Mouse (Mus musculus) thymus, postnatal 25 days (tissue): ENCODE data around the gene Gga2.
A peak's percentile ranks its signal among the peaks of the same experiment; 100 is the strongest.

Experiments
- DNase-seq: peaks from one replicate; pipeline ENCODE4 v3.0.0; 2022

Gga2 gene

DNA sequence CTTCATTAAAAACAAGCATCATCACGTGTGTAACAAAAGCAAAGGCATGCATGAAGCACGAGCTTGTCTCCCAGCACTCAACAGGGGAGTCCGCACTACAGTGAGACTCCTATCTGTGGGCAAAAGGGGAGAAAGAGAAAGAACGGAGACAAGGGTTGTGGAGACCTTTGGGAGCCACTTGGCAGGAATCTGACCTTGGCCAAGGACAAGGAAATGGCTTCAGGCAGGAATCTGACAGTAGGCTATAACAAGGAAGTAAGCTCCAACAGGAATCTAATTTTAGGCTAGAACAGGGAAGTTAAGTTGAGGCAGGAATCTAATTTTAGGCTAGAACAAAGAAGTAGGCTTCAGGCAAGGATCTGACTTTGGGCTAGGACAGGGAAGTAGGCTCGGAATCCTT is 25.1 kb downstream of the Gga2 start:
- no peak for DNase-seq

DNA sequence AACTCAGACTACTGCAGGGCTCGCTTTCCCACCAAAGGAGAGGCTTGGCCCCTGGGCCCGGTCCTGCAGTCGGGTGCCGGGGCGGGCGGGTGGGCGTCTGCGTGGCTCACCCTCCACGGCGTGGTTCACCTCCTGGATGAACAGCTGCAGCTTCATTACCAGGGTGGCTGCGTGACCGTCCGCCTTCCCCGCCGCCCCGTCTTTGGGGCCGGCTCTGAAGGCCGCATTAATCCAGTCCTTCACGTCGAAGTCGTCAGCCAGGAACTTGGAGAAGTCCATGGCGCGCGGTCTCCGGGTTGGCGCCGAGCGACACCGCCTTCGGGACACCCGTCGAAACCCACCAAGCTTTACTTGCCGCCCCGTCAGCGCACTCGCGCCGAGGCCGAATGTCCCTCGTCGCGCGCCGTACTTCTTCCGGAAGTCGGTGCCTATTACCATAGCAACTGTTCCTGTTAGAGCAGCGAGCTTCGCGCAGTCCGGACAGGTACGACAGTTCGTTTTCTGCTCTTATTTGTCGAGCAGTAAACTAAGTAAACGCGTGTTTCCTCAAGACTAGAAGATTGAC is 39.6 kb downstream of the Gga2 start, which contains the start of gene Cog7:
Cog7 (minus strand) TSS at position 405 of the 565 bp plus-strand sequence.
- DNase-seq, result peak; percentile 94

DNA sequence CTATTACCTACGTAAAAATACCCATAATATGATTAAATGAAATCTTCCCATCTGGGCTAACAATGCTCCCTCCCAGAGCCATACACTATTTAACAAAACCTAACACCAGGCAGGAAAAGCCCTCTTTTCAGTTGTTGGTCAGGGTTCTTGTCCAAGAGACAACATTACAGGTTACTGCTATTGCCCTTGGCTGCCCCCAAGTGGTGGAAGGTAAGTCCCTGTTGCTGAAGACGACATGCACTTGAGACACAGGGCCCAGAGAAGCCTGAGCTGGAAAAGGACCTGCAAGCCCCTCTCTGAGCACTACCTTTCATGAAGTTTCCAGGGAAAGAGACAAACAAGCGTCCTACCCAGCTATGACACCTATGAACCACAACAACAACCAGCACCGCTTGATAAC is 46.0 kb downstream of the Gga2 start:
- peak; percentile 57 for DNase-seq

DNA sequence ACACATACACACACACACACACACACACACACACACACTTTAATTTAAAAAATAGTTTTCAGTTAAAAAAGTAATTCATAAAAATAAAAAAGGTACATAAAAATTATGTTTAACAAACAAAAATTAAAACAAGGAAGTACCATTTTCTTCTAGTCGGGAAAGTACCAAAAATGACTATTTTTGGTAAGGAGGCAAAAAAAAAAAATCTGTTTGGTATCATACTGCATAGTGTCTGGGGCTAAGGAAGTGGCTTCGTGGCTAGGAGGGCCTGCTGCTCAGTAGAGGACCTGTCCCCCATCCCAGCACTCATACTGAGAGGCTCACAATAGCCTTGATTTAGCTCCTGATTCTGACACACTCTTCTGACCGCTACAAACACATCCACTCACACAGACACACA is 49.3 kb downstream of the Gga2 start:
- no peak for DNase-seq

DNA sequence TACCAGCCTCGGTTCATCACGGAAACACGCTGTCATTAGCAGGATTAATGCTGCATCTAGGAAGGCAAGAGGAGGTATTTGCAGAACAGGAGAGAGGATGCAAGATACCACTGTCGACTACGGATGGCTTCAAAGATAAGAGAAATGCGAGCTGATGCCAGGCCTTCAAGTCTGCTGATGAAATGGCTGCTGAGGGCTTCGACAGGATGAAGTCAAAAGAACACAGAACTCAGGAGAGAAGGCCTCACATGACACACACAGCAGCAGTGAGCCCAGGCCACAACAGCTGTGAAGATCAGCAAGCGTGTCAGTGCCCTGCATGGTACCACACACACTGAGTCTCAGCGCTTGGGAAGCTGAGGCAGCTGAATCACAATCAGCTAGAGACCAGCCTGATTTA is 50.8 kb downstream of the Gga2 start:
- no peak for DNase-seq

DNA sequence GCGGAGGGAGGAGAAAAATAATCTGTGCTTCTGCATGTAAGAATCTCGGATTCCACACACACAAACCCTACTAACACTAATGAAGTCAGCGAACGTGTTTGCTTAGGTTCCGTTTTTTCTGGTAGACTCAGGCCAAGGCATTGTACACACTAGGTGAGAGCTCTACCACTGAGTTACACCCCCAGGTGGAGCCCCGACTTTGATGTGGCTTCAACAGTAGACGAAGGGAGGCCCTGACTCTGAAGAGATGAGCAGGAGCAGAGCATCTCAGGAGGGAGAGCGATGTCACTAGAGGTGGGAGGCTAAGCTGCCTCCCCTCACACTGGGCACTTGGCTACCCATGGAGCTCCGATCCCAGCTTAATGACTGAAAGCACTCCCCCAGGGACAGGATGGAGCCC is 52.2 kb downstream of the Gga2 start:
- DNase-seq, result peak; percentile 41

DNA sequence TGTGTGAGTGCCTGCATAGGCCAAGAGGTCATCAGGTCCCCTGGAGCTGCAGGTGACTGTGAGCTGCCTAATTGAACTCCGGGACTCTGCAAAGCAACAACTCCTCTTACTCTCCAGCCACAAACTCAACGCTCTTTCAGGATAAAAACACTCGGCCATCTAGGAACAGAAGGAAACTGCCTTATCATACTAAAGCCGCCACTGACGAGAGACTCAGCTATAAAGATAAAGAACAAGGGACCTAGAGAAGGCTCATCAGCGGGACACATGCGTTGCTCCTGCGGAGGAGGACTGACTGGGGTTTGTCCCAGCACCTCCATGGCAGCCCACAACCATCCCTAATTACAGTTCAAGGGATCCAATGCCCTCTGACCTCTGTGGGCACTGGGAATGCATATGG is 52.8 kb downstream of the Gga2 start:
- DNase-seq, result no peak

DNA sequence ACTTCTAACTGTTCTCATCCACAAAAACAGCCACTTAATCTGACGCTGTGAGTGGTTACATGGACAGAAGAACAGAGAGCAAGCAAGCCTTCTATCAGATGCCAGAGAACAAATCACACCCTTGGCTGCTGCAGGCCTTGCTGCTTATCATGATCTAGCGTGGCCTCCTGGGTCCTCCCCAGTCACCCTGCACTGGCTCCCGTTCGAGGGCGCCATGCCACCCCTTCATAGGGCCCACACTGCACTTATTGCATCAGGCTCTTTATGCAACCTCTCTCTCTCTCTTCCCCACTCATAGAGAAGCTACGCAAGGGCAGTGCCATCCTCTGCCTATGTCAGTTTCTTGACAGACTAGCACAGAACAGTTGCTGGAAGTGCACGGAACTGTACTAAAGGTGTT is 54.9 kb downstream of the Gga2 start:
- DNase-seq, result no peak

DNA sequence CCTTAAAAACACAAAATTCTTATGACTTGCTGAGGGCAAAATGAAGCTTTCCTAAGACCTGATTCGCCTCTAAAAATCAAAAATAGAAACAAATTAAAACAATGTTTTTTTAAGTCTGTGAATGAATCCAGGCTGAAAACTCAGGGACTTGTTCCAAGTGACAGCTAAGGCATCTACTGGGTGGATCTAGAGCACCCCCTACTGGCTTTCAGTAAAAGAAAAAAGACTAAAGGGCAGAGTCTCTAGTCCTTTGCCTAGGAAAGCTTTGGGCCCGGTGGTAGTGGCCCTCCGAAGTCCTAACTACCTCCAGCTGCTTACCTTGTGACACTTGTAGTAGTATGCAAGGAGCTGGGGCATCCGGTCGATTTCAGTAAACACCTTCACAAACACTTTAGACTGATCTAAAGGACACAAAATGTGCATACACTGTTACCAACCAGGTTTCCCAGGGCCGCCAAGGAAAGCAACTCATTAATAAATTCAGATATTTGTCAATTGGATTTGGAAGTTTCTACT is 57.1 kb downstream of the Gga2 start:
- DNase-seq, result peak; percentile 29

DNA sequence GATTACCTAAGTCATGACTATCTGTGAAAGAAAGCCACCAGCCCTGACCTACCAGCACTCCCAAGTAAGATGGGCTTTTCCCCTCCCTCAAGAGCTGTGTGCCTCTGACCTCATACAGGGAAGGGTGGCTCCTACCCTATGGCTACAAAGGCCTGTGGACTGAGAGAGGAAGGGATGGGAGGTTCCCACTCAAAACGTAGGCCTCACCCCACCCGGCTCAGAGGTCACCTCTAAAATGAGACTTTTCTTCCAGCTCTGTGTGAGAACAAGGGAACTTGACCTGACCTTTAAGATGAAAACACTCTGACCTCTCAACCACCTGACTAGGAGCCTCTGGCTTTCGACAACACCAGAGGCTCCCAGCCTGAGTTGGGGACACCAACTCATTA is 58.5 kb downstream of the Gga2 start:
- DNase-seq, result no peak

DNA sequence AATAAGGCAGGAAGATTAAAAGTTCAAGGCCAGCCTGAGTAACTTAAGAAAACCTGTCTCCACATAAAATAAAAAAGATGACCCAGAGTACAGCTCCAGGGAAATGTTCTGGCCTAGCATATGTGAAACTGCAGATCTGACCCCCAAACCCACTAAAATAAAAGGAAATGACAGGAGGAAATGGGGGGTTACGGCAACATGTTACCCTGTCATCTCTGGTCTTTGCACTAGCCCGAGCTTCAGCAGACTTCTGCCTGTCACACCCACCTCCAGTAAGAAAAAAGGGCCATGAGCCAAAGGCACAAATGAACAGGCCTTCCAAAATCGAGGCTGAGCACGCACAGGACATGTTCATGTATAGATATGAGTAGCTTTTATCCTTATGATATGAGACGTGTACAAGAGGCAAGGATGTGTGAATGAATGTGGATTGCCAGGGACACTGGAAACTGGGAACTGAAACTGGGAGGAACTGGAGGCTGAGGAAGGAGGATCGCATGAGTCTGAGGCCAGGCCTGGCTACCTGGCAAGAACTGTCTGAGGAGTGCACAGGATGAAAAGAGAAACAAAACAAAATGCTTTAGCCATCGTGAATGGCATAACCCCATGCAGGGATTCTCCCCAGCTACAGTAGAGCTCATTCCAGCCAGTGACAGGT is 59.0 kb downstream of the Gga2 start:
- no peak for DNase-seq

DNA sequence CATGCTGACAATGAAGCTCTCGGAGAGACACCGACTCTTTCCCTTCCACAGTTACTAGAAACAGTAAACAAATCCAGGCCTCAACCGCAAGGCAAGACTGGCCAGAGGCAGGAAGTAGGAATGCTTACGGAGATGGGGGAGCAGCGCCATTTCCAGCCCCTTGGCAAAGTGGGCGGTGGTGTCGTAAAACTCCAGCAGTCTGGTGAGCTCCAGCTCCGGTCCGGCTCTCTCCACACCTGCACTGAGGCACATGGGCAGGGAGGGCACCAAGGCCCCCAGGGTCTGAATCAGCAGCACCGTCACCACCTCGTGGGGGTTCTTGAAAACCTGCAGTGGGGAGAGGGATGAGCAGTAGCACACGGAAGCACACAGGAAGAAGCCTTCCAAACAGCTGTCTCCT is 65.2 kb downstream of the Gga2 start:
- DNase-seq, result no peak

DNA sequence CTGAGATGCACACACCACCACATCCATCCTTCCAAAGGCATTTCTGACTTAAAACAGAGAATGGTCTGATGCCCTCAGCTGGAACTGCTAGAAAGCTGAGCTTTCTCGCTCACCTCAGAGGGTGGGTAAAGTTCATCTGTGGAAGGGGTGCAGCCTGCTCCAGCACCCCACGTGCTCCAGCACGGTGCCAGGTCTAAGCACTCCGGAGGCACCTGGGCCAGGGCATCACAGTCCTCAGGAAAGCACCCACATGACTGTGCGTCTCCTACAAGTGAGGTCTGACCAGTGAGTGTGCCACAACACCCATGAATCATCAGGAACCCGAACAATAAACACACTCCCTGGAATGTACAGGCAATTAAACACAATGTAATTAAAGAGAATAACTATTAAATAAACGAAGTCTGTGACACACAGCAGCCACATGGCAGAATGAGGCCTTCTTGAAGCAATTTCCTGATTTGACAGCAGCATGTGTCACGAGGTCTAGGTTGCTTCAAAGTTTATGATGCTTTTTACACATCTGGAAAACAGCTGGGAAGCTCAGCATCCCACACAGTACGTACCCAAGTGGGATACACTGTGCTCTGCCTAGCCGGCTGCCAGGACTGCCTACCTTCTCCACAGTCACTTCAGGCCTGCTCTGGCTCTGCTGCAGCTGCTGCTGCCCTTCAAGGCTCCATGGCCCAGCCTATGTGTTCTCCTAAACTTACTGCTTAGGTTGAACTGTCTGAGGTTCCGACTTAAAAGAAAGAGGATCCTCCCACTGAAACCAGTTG is 65.9 kb downstream of the Gga2 start:
- DNase-seq, result no peak

DNA sequence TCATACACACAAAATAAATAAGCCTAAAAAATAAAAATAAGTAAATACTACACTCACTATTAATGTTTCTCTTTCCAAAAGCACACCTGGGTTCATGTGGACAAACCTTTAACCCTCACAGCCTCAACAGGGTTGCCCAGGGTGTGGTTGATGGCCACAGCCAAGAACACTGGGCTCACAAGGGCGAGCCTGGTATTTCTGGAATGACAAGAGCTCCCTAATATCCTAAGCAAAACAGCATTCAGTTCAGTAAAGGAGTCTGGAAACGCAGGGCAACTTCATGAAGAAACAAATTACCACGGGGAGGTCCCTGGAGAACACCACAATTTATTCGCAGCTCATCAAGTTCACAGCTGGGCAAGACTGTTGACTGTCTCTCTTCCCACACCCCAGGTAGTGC is 73.5 kb downstream of the Gga2 start:
- DNase-seq, result no peak

DNA sequence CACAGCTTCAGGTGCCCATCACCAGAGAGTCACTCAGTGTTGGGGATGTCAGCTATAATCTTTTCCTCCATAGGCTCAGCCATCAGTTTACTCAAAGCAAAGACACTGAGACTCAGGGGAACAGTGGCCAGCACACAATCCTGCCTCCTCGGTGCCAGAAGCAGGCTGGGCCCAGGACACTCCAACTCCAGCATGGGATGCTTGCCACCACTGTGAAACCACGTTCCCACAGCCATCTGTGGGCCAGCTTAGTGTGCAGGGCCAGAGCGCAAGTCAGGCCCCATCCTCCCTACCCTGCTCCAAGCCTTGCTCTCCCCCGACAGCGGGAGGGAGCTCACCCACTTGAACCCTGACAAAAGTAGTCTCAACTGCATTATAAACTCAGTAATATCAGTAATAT is 74.8 kb downstream of the Gga2 start:
- DNase-seq, result no peak

DNA sequence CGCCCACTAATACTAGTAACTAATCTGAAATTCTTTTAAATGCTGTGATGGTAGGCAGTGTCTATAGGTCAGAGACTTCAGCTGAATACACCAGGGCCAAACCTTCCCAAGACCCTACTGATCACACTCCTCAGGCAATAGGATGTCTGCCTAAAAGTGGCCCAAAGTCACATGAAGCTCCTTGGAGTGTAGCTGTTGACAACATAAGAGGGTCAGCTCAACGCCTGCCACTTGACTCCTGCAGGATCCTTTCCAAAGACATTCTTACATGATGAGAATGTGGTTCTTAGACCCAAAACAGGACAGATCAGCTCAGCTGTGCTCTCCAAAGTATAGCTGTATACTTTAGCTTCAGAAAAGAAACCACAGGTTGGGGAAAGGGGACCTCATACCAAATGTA is 78.7 kb downstream of the Gga2 start:
- DNase-seq, result no peak

DNA sequence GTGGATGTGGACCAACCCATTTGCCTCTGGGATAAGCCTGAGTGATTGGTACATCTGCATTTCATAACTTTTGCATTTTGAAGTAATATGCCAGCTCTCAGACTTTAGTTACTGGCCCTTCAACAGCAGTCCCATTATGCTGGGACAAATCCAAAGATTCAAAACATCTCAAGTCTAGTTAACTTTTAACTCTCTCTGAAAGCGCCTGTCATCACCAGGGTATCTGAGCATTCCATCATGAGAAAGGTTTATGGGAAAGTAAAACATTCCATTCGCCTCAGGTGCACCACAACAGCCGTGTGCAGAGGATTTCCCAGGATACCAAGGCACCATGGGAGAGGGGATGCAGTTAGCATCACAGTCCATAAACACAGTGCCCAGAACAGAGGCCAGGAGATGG is 79.4 kb downstream of the Gga2 start:
- no peak for DNase-seq

DNA sequence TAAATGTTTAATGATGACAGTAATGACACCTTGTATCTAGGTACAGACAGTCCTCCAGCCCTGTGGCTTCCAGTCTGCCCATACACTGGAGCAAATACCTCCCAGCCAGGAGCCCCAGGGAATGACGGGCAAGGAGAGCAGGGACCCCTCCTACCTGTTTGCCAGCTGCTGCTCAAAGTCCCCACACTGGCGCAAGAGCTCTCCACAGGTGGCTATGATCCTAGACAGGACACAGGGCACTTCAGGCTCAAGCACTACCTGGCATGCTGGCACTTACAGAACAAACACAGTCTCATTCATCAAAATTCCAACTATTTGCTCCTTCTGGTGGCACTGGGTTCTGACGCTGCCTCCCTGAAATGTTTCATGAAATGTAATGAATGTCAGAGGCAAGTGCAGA is 80.0 kb downstream of the Gga2 start:
- DNase-seq, result no peak

DNA sequence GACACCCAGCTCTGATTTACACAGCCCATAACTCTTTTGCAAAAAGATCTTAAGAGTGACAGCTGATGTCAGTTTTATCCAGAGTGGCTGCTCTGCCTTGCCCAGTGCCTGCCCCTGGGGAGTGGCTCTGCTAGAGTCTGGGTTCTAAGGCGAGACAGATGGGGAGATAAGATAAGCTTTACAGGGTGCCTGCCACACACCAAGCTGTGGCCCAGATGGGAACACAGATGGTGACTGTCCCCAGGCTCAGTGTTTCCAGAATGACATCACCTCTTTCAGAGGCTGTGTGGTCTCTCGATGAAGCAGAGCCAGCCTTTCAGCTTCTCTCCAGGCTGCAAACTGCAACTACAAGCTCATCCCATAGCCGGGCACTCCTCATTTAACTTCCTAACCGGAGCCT is 81.3 kb downstream of the Gga2 start:
- DNase-seq, result peak; percentile 7

DNA sequence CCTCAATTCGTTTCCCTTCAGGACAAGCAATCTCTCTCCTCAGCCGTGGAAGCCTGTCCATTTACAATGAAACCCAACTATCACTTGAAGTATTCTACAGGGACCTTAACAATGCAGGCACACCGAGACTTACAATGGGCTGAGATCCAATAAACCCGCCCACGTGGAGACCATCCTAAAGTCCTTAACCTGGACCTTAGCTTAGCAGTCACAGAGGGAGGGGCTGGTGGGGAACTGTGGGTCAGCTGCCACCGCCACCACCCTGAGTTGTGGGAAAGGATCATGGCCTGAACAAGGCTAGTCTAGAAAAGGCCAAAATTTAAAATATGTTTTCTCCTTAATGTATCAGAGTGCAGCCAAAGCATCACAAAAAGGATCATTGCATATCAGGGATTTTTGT is 81.8 kb downstream of the Gga2 start:
- DNase-seq, result no peak

DNA sequence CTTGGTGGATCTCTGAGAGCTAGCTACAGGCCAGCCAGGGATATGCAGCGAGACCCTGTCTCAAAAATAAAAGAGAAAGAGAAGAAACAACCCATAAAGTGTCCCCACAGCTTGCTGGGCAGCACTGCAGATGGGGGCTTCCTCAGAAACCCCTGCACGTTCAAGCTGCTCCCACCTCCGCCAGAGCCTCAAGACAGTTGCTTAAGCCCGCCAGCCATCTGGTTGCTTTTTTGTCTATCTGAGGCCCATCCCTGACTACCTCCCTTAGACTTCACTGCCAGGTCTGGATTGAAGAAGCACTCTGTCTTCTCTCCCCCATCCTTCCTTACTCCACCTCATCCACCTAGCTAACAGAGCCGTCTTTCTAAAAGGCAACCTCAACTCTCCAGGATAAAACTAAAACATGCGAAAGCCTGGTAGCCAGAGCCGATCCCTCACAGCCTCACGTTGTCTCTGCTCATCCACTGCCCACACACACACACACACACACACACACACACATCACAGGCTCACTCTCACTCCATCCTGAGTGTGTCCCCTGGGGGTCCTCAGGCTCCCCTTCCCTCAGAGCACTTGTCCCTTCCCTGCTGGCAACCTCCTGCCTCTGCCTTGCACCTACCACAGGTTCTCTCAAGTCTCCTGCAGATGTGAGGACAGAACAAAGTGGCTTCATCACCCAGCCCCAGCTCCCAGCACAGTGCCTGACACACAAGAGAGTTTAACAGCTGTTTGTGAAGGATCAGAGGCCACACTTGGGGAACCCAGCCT is 82.7 kb downstream of the Gga2 start:
- DNase-seq, result no peak

DNA sequence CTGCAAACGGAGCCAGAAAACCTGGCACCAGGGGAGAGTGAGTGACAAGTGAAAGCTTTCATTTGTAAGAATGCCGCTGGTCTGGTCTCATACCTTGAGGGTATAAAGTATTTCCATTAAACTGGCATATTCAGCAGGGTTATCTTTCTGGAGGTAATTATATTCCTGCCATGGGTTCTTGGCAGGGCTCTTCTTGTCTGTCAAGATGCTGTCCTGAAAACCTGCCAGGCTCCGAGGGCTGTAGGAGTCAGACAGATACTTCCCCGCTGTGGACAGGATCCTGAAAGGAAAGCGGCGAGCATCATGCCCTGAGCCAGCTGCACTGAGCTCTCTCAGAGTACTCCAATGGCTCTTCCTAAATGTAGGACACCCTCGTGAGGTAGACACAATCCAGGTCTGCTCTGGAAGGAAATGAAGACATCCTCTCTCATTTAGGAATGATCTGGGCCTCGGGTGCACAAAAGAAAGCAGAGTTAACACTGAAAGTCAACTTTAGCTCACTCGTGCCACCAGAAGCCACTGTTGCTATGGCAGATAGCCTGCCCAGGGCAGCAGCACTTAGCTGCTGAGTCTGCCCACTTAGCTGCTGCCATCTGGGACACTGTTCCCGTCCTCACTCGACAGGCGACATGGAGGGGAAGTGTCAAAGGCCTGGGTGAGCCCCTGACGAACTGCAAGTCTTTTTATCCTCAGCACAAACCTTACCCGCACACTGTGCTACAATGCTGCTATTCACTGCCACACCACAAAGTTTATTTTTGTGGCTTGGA is 84.0 kb downstream of the Gga2 start:
- DNase-seq, result no peak
